Mouse (Mus musculus) stomach, postnatal 0 days (tissue): ENCODE results near the gene Rin1.

ENCODE experiments used
- CTCF ChIP-seq: IDR thresholded peaks from 2 replicates; pipeline ENCODE4 v1.5.1; 2016; ENCODE audit warnings: antibody characterized with exemption, low read depth, mild to moderate bottlenecking, moderate library complexity
- EP300 ChIP-seq: optimal IDR thresholded peaks from 2 replicates; pipeline ENCODE3; 2016; ENCODE audit warnings: antibody characterized with exemption

DNA sequence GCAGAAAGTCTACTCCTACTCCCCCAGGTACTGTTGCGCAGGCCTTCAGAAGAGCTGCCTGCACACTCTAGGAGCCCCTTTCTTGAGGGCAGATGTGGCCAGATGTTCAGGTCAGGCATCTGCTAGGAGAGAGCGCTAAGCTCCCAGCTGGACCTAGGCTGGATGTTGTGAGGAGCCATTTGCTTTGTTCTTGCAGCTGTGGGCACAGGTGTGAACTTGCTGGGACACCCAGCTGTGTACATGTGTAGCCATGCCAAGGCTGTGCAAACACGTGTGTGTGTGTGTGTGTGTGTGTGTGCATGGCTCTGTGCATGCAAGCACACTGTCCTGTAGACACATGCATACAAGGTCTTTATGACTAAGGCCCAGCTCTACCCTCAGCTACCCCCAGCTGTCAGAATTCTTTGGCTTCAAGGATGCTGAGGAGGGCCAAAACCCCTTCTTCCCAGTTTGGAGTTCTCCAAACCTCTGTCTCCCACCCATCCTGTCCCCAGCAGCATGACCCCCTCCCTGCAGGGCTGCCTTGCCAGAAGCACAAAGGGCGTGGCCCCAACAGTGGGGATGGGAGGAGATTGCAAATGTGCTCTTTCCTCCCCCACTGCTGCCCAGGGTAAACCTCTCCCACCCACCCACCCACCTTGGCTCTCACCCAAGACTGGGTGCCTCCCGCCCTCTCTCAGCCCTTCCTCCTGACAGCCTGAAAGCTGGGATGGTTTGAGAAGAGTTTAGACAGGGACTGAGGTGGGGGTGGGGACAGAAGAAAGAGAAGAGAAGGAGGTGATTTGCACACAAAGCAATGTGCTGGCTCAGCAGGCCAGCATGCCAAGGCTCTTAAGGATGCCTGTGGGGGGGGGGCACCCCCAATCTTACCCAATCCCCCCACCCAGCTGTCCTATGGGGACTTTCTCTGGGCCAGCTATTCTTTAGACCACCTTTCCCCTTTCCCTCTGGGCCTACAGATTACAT is 10.4 kb downstream of the Rin1 start:
- TF ChIP-seq CTCF (no peak), EP300 (no peak)
